Comparison of ENCODE assay signal across 17 mouse cellular contexts in genomic region chr10:59459767-59460166, GRCm38 (mm10). TPM values are rescaled to one million over a fixed set of nuclear protein-coding genes. Genes with fewer than 3 reads are reported as not detected.
A peak's percentile ranks its signal among the peaks of the same experiment; 100 is the strongest.
DNase-seq lines count a peak whose midpoint lies in the region; ATAC-seq lines count a peak whose summit lies in the region.
"Had no signal": no experiment of that assay in that cellular context is flagged by ENCODE, and none has a peak within 500 bp of the region (broad histone marks: within the 10 kb centered on the region; RNA-seq: fewer than 3 reads in every experiment).

No protein-coding gene starts in this region.

- H3K27ac ChIP-seq in forebrain, embryonic 15.5 days (replicated peaks) = peak overlapping the region; percentile 34; the same call in 1 of the 2 replicates
- no peak overlapping the region for H3K27ac ChIP-seq in forebrain, embryonic 16.5 days (ENCODE audit: low read length)
- 0 out of 2 replicates have a peak overlapping the region, but pooled peaks have one; percentile 25 for H3K27ac ChIP-seq in neural tube, embryonic 15.5 days (replicated peaks)
- H3K27ac ChIP-seq: embryonic facial prominence, embryonic 12.5 days; intestine, embryonic 15.5 days; liver, embryonic 14.5 days; macrophage had no signal

- no peak overlapping the region for H3K4me3 ChIP-seq in forebrain, embryonic 15.5 days
- H3K4me3 ChIP-seq in forebrain, embryonic 16.5 days (replicated peaks; ENCODE audit: low read length) = no peak overlapping the region
- H3K4me3 ChIP-seq in neural tube, embryonic 15.5 days (replicated peaks) = no peak overlapping the region
- H3K4me3 ChIP-seq: embryonic facial prominence, embryonic 12.5 days; intestine, embryonic 15.5 days had no signal

- DNase-seq in neural tube, embryonic 10.5 days (ENCODE audit: extremely low spot score, low spot score) = no peak
- peak; percentile 29 to 30 for DNase-seq in layer of hippocampus, postnatal 36 days
- DNase-seq in telencephalon, adult 2 months (ENCODE audit: low read depth, low spot score) = peak; percentile 34
- no peak for DNase-seq in urinary bladder, postnatal 36 days (ENCODE audit: low spot score in 2 of 2)

- H3K27me3 ChIP-seq in forebrain, embryonic 15.5 days = no peaks in the 10 kb centered on the region
- H3K27me3 ChIP-seq in forebrain, embryonic 16.5 days (replicated peaks; ENCODE audit: control insufficient read depth, insufficient read depth, low read length) = no peaks in the 10 kb centered on the region
- H3K27me3 ChIP-seq in neural tube, embryonic 15.5 days (replicated peaks) = no peaks in the 10 kb centered on the region
- H3K27me3 ChIP-seq: embryonic facial prominence, embryonic 12.5 days; intestine, embryonic 15.5 days had no signal

- no peaks in the 10 kb centered on the region for H3K9me3 ChIP-seq in forebrain, embryonic 15.5 days
- no peaks in the 10 kb centered on the region for H3K9me3 ChIP-seq in forebrain, embryonic 16.5 days (ENCODE audit: control insufficient read depth, low read length)
- no peaks in the 10 kb centered on the region for H3K9me3 ChIP-seq in neural tube, embryonic 15.5 days (replicated peaks)
- H3K9me3 ChIP-seq: embryonic facial prominence, embryonic 12.5 days; intestine, embryonic 15.5 days had no signal

- no peaks in the 10 kb centered on the region for H3K36me3 ChIP-seq in forebrain, embryonic 15.5 days
- no peaks in the 10 kb centered on the region for H3K36me3 ChIP-seq in forebrain, embryonic 16.5 days (ENCODE audit: control insufficient read depth, insufficient read depth)
- no peaks in the 10 kb centered on the region for H3K36me3 ChIP-seq in neural tube, embryonic 15.5 days
- H3K36me3 ChIP-seq: embryonic facial prominence, embryonic 12.5 days had no signal

- peaks cover 11% of the 10 kb centered on the region; the same call in 1 of the 2 replicates for H3K4me1 ChIP-seq in forebrain, embryonic 15.5 days
- peaks cover 7% of the 10 kb centered on the region; the same call in 1 of the 2 replicates for H3K4me1 ChIP-seq in forebrain, embryonic 16.5 days (replicated peaks; ENCODE audit: control insufficient read depth, insufficient read depth, low read length)
- H3K4me1 ChIP-seq in neural tube, embryonic 15.5 days = no peaks in the 10 kb centered on the region
- H3K4me1 ChIP-seq: embryonic facial prominence, embryonic 12.5 days; intestine, embryonic 15.5 days had no signal

- WGBS in forebrain, embryonic 15.5 days = 67% methylated on average over 12 of the region's 12 CpGs
- 69% methylated on average over 12 of the region's 12 CpGs for WGBS in forebrain, embryonic 16.5 days
- 72% methylated on average over 12 of the region's 12 CpGs for WGBS in neural tube, embryonic 15.5 days

- no peak; the same call in 1 of the 2 replicates for ATAC-seq in forebrain, embryonic 15.5 days (replicated peaks)
- no peak for ATAC-seq in forebrain, embryonic 16.5 days
- ATAC-seq in neural tube, embryonic 15.5 days (ENCODE audit: low FRiP score) = no peak
- ATAC-seq in erythroblast, adult 5-6 weeks (replicated peaks; ENCODE audit: low FRiP score, poor library complexity, severe bottlenecking) = no peak
- ATAC-seq: intestine, embryonic 15.5 days; midbrain, embryonic 16.5 days had no signal

- peak overlapping the region; percentile 15; the same call in 1 of the 2 replicates for H3K4me2 ChIP-seq in forebrain, embryonic 15.5 days (replicated peaks)
- H3K4me2 ChIP-seq in forebrain, embryonic 16.5 days (ENCODE audit: low read length) = no peak overlapping the region
- H3K4me2 ChIP-seq in neural tube, embryonic 15.5 days = no peak overlapping the region
- H3K4me2 ChIP-seq: embryonic facial prominence, embryonic 12.5 days; intestine, embryonic 15.5 days had no signal

- no peak overlapping the region for H3K9ac ChIP-seq in forebrain, embryonic 15.5 days (replicated peaks)
- H3K9ac ChIP-seq in forebrain, embryonic 16.5 days (replicated peaks; ENCODE audit: low read depth, low read length) = no peak overlapping the region; the same call in 1 of the 2 replicates
- H3K9ac ChIP-seq in neural tube, embryonic 15.5 days (replicated peaks) = no peak overlapping the region
- H3K9ac ChIP-seq: embryonic facial prominence, embryonic 12.5 days; intestine, embryonic 15.5 days; liver, embryonic 14.5 days had no signal

RNA-seq across cellular contexts. Expression of gene Oit3, which starts 18.2 kb away (rescaled TPM):
- polyA plus RNA-seq in forebrain, embryonic 15.5 days (2015; fragmentation: Nextera tagmentation; extraction: Ambion mirVana) = 0.15 and 0.19 TPM in 2 replicates
- 0.08 TPM in 1 of 2 replicates, not detected in the other for polyA plus RNA-seq in forebrain, embryonic 16.5 days (2015; fragmentation: Nextera tagmentation; extraction: Ambion mirVana)
- 0.09 and 0.47 TPM in 2 replicates for polyA plus RNA-seq in neural tube, embryonic 15.5 days (2015; fragmentation: Nextera tagmentation; extraction: Ambion mirVana)
- not detected for total RNA-seq in layer of hippocampus, postnatal 36 days (2021)
- not detected in 2 replicates for total RNA-seq in erythroblast, adult 5-6 weeks (2015; ENCODE audit: low replicate concordance)
- total RNA-seq in erythroblast, adult 5-6 weeks (2017; ENCODE audit: low replicate concordance) = not detected in 2 replicates
- total RNA-seq: heart, postnatal 25 days had no signal
- polyA plus RNA-seq: midbrain, embryonic 16.5 days had no signal

RNA-seq across cellular contexts. Expression of gene Pla2g12b, which starts 56.3 kb away (rescaled TPM):
- not detected in 2 replicates for polyA plus RNA-seq in forebrain, embryonic 15.5 days (2015; fragmentation: Nextera tagmentation; extraction: Ambion mirVana)
- polyA plus RNA-seq in forebrain, embryonic 16.5 days (2015; fragmentation: Nextera tagmentation; extraction: Ambion mirVana) = not detected in 2 replicates
- 0.72 TPM in 1 of 2 replicates, not detected in the other for polyA plus RNA-seq in neural tube, embryonic 15.5 days (2015; fragmentation: Nextera tagmentation; extraction: Ambion mirVana)
- total RNA-seq in layer of hippocampus, postnatal 36 days (2021) = not detected
- not detected in 2 replicates for total RNA-seq in erythroblast, adult 5-6 weeks (2015; ENCODE audit: low replicate concordance)
- not detected in 2 replicates for total RNA-seq in erythroblast, adult 5-6 weeks (2017; ENCODE audit: low replicate concordance)
- total RNA-seq: heart, postnatal 25 days; neutrophil, adult 5-6 weeks had no signal
- polyA plus RNA-seq: C2C12; embryonic facial prominence, embryonic 12.5 days; macrophage; midbrain, embryonic 16.5 days; spleen, adult 2 months had no signal

Comparison
In these comparisons a context has a peak if more than half of its experiments do, and no peak if none do; other contexts are left out.
1. DNase-seq: peak in layer of hippocampus, postnatal 36 days (2 of 2) and telencephalon, adult 2 months (single experiment); none in neural tube, embryonic 10.5 days (single experiment) and urinary bladder, postnatal 36 days (0 of 2).